Mouse (Mus musculus) R1 (cell line): ENCODE measurements at regions not wholly inside any gene's neighbourhood (a gene's known extent, or its start where the extent isn't known, plus 50 kb on each side); places are given as distances from the start of the nearest gene placed in this dataset.
"Not testable (repeated sequence)": the region's sequence is repeated elsewhere in the genome, so short reads cannot be mapped to it uniquely, and the experiment has no call there.

Experiments used
- DNase-seq: peaks from one replicate; pipeline ENCODE4 v3.0.0-alpha.2; 2018; ENCODE audit warnings: low read depth, low spot score

- DNase-seq = no peak
Measured at GRCm38 (mm10) chr19:59516957-59517356, 58.8 kb downstream of the Emx2 start.

GRCm38 (mm10) chr19:59519156-59519555 lies 61.0 kb downstream of the Emx2 start:
- DNase-seq = no peak

- no peak for DNase-seq
Measured at GRCm38 (mm10) chr19:59522176-59522575, 64.0 kb downstream of the Emx2 start.

GRCm38 (mm10) chr19:59523356-59523755 lies 65.2 kb downstream of the Emx2 start:
- no peak for DNase-seq

GRCm38 (mm10) chr19:59564101-59564500 lies 105.9 kb downstream of the Emx2 start:
- DNase-seq = no peak

- peak; percentile 32 for DNase-seq
Measured at GRCm38 (mm10) chr19:59568907-59569306, 110.7 kb downstream of the Emx2 start.

GRCm38 (mm10) chr19:59569590-59569989 lies 111.4 kb downstream of the Emx2 start:
- DNase-seq = not testable (repeated sequence)

- DNase-seq = no peak
Measured at GRCm38 (mm10) chr19:59574346-59574745, 116.2 kb downstream of the Emx2 start.

GRCm38 (mm10) chr19:59577886-59578285 lies 119.7 kb downstream of the Emx2 start:
- DNase-seq = no peak

GRCm38 (mm10) chr19:59579676-59580075 lies 121.5 kb downstream of the Emx2 start:
- no peak for DNase-seq

- DNase-seq = peak; percentile 99
Measured at GRCm38 (mm10) chr19:59585835-59586234, 127.7 kb downstream of the Emx2 start.

GRCm38 (mm10) chr19:59587303-59587702 lies 129.1 kb downstream of the Emx2 start:
- DNase-seq = no peak

GRCm38 (mm10) chr19:59588068-59588522 lies 129.9 kb downstream of the Emx2 start:
- peak; percentile 66 for DNase-seq

- DNase-seq = no peak
Measured at GRCm38 (mm10) chr19:59590021-59590420, 131.8 kb downstream of the Emx2 start.

- no peak for DNase-seq
Measured at GRCm38 (mm10) chr19:59592060-59592459, 133.9 kb downstream of the Emx2 start.

- DNase-seq = no peak
Measured at GRCm38 (mm10) chr19:59624288-59624795, 166.2 kb downstream of the Emx2 start.

- no peak for DNase-seq
Measured at GRCm38 (mm10) chr19:59627681-59628080, 169.5 kb downstream of the Emx2 start.

- no peak for DNase-seq
Measured at GRCm38 (mm10) chr19:59628296-59629160, 170.4 kb downstream of the Emx2 start.

GRCm38 (mm10) chr19:59629161-59629445 lies 170.9 kb downstream of the Emx2 start:
- no peak for DNase-seq

- no peak for DNase-seq
Measured at GRCm38 (mm10) chr19:59630095-59630494, 171.9 kb downstream of the Emx2 start.

- DNase-seq = no peak
Measured at GRCm38 (mm10) chr19:59630706-59631105, 172.5 kb downstream of the Emx2 start.

- DNase-seq = no peak
Measured at GRCm38 (mm10) chr19:59631541-59631940, 173.4 kb downstream of the Emx2 start.

GRCm38 (mm10) chr19:59636271-59636670 lies 178.1 kb downstream of the Emx2 start:
- DNase-seq = no peak
